Mouse (Mus musculus) cerebral cortex, adult 2 months (tissue): ENCODE results near the gene Frmpd2.

ENCODE experiments used
- WGBS: fragments of 180-500 bp; shearing (Covaris S2); methylation state at CpG from one replicate; pipeline ENCODE4 v1.1.7; 2018; 5-methylcytosine and 5-hydroxymethylcytosine counted together

Gene Frmpd2

DNA sequence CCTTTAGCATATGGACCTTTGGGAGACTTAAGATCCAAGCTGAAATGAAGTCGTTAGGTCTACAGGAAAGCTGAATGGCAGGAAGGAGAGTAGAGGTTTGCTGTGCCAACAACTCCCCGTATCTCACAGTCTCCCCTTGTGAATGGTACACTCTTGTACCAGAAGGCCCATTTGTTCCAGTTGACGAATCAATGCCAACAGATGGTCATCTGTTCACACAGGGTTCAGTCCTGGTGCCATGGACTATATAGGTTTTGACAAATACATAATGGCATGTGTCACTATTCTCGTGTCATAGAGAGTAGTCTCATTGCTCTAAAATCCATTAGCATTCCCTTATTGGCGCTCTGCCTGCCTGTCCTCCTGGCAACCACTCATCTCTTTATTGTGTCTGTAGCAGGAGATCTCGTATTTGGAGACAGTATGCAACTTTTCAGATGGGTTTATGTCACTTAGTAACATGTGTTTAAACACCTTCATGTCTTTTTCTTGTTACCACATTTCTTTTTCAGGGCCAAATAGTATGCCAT is 43.3 kb downstream of the Frmpd2 start:
- 64% methylated on average over 6 of the region's 6 CpGs for WGBS

DNA sequence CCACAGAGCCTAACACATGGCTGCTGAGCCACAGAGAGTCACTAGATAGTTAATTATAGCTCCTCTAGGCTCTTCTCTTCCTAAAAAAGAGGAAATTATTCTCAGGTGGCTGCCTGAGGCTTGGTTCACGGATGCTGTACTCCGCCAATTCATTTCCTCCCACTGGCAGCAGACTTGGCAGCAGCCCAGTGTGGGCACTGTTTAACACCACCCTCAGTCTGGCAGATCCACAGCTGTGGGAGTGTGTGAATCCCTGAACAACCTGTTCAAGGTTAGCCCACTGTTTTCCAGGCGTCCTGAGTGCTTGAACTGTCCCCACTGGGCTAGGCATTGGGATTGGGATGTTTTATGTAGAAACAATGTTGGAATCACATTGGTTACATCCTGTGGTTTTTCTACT is 50.0 kb downstream of the Frmpd2 start:
- WGBS = 16% methylated on average over 3 of the region's 3 CpGs

DNA sequence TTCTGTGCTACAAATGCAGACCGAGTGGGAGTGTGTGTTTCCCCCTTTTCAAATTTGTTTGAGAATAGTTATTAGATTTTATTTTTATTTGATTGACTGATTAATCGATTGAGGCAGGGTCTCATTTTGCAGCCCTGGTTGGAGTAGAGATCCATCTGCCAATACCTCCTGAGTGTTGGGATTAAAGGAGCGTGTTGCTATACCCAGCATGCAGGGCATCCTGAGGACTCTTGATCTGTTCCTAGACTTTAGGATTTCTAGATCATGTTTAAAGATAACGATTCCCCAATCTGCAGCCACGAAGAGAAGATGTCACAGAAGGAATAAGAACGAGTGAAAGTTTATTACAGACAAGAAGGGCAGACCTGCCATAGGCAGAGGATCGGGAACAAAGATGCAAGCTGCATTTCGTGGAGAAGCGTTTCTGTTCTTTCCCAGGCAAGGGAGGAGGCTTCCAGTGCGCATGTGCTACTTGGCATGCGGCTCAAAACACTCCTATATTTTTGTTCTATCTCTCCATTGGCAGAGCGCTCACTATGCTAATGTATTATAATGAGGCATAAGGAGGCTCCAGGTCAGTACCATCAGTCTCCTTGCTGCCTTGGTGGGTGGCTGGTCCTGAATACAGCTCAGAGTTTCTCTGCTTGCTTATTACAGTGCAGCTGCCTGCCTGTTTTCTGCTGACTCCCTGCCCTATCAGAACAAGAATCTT is 53.9 kb downstream of the Frmpd2 start:
- WGBS = 24% methylated on average over 12 of the region's 12 CpGs

DNA sequence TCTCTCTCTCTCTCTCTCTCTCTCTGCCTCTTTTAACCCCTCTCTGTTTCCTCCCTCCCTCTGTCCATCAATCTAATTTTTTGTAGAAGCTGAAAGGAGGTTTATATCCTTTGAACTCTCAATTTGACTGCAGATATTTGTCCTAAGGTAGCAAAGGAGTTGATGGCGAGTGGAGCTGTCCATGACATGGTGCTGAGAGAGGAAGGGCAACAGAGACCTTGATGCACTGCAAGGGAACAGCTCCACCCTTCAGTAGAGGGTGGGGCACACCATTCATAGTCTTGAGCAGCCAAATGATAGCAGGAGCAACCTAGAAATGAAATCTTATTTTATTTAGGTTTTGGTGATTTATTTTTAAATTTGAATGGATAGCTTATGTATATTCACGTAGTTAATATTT is 55.1 kb downstream of the Frmpd2 start:
- 78% methylated on average over 2 of the region's 2 CpGs for WGBS

DNA sequence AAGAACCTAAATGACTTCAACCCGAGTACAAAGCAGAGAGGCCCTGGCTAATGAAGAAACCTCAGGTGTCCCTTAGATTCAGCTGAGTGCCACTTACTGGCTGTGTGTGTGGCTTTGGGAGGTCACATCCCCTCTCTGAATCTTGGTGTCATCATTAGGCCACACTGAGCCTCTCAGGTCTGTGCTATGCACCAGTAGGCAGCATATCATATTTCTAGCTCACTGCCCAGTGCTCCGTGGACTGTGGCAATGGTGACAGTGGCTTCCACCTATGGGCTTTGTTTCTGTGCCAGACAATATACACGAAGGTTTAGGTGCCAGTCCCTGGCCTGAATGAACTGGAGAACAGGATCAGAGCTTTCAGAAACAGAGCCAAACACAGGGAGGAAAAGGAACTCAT is 56.4 kb downstream of the Frmpd2 start:
- 69% methylated on average over 3 of the region's 3 CpGs for WGBS

DNA sequence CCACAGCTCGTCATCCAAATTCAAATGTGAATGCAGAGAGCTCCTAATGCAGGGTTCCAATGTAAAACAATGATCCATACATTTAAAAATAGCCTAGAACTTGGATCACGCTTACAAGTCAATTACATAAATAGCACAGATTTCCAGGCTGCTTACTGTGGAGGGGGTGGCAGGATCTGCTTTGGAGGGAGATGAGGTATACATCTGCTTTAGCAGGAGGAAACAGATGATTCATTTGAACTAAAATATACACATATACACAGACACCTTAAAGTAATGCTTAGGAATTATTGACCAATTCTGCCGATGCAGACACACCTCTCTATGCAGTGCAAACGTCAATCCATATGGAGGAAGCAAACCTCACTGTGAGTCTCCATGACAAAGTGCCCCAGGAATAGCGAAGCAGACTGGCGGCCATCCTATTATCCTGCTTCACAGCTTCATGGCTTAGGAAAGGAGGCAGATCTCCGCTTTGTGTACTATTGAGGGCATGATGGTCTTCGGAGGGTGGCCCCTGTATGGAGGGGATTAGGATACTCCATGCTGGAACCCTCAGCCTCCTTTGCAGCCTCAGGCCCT is 59.9 kb downstream of the Frmpd2 start:
- 47% methylated on average over 8 of the region's 8 CpGs for WGBS

DNA sequence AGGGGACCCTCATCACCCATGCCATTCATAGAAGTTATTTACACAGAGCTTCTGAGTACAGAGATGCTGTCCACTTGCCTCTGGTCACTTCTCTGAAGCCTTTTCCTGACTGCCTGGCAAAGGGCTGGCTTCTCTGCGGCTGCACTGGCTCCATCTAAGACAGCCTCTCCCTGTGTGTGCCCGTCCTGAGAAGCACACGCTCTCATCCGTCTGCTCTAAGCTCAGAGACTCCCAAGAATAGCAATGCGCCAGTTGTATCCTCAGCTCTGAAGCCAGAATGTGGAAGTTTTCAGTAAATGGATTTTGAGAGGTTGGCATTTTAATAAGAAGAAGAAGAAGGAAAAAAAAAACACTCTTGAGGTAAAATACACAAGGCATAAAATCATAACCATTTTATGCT is 61.3 kb downstream of the Frmpd2 start:
- 33% methylated on average over 5 of the region's 5 CpGs for WGBS

DNA sequence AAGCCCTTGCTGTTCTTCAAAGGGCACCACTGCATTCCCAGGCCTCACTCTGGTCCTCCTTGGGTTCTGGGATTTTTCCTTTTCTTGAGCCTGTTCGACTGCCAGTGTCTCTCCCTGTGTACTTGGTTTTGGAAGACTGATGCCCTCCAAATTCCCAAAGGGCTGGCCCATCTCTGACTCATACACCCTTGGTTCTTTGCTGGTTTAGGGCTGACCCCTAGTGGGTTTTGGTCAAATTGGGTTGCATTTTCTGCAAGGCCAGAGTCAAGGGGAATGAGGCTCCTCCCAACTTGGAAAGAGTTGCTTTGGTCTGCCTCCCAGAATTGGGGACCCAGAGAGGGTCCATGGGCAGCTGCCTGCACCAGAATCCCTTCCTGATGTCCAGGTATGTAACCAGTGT is 62.0 kb downstream of the Frmpd2 start:
- whole genome bisulfite sequencing = 50% methylated on average over 1 of the region's 1 CpGs

DNA sequence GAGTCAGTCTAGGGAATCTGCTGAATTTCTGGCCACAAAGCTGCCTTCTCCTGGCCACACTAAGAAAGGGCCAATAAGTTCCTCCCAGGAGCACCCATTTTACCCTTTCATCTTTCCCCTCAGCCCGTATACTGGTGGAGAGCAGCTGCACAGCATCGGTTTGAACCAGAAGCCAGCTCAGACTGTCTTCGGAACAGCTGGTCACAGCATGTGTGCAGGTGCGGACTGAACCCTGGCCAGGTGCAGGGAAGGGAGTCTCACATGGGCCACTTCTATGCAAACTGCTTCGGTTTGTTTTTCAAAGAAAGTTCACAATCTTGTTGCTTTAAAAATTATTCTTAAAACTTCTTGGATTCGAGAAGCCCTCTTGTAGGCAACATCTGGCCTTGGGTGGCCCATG is 63.8 kb downstream of the Frmpd2 start:
- WGBS = 90% methylated on average over 6 of the region's 6 CpGs

DNA sequence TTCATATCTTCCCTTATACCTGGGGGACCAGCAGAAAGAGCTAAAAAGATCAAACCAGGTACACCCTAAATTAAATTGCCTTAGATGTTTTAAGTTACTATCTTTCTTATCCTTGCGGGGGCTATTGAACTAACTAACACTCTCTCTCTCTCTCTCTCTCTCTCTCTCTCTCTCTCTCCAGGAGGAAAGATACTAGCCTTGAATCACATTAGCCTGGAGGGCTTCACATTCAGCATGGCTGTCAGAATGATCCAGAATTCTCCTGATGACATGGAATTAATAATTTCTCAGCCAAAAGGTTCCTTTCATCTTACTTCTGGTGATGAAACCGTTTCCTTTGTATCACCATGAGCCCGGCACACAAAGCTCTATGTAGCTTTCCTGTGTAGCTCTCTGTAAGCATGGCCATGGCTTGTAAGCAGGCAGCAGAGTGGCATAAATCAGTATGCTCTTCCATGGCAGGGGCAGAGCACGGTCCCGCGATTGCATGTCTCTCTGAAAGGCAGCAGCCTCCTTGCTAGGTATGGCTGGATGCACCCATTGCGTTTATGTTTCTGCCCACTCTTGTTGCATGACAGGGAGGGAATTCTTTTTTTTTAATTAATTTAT is 68.2 kb downstream of the Frmpd2 start:
- WGBS = 80% methylated on average over 7 of the region's 7 CpGs

DNA sequence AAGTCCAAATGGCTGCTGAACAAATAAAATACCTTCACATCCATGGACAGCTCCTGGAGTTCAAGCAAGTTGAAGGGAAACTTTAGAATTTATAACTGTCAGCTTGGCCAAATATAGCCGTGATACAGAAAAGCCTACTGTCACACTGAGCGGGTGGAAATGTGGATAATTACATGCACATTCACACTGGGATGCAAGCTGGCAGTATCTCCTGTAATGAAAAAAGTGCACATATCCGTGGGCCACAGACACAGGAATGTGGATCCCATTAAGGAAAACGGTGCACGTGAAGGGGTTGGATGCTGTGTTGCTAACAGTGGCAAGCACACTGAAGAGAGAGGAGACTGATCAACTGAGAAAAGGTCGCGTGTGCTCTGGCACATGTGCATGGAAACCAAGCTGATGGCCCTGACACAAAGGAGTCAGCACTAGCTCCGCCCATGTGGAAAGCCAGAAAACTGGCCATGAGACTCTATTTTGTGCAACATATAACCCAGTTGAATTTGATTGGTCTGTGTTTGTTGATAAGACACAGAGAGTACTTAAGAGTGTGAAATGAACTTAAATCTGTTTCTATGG is 74.2 kb downstream of the Frmpd2 start:
- 47% methylated on average over 8 of the region's 8 CpGs for WGBS

DNA sequence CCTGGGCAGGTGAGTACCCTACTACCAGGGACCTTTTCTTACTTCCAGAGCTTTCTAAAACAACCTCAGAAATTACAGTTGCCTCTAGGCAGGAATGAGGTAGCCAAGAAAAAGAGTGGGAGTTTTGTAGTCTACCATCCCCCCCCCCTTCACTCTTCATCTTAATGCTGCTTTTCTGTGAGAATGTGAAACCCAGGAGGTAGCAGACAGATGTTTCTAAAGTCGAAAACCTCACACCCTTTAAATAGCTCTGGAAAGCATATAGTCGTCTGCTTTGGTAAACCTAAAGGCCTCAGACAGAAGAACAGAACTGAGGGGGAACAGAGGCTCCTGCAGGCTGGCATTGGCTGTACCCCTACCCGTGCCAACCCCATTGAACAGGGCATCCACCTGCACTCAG is 77.2 kb downstream of the Frmpd2 start:
- WGBS = 40% methylated on average over 3 of the region's 3 CpGs

DNA sequence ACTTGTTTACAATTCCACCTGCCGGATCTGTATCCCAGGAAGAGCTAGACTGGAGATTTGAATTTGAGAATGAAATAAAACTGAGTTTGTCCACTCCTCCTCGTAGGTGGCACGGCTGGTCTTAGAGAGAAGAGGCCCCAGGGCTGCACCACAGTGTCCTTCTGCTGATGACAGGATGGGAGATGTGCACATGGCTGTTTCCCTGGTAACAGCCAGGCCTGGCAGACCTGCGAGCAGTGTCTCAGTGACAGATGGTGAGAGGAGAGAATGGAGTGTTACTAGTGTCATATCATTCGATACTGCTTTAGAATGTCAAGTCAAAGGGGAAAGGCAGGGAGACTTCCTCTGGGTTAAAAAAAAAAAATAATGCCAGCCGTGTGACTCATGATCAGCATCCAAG is 78.4 kb downstream of the Frmpd2 start:
- WGBS = 45% methylated on average over 6 of the region's 6 CpGs

DNA sequence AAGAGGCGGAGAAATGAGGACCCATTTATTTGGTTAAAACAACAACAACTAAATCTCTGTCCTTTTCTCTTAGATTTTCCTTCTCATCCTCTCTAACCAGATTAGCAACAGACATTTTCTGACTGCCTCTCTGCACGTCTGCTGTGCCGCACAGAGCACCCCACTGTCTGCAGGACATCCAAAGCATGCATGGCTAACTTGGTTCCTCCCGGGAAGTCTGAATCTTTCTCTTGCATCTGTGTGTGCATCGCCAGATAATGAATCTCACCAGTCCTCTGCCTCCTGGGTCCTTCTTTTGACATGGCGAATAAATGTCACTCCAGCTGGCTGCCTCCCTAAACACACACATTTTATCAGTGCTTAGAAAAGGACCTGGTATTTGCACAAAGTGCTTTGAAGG is 99.2 kb downstream of the Frmpd2 start:
- 61% methylated on average over 6 of the region's 6 CpGs for WGBS

DNA sequence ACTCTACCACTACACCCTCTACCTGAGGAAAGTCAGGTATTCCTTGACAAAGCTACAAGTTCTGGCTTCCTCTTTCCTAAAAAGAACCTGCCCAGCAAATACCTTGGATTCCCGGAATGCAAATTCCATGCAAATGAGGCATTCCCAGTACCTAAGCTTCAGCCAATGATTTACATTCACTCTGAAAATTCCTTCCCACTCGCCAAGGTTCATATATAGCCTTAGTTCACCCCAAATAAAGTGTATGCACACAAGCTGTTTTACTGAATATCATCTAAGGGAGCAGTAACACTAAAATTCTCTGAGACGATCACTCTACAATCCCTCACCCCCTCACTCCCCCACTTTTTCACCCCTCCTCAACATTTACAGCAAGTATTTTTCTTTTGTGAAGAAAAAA is 102.1 kb downstream of the Frmpd2 start:
- WGBS = 38% methylated on average over 3 of the region's 3 CpGs

DNA sequence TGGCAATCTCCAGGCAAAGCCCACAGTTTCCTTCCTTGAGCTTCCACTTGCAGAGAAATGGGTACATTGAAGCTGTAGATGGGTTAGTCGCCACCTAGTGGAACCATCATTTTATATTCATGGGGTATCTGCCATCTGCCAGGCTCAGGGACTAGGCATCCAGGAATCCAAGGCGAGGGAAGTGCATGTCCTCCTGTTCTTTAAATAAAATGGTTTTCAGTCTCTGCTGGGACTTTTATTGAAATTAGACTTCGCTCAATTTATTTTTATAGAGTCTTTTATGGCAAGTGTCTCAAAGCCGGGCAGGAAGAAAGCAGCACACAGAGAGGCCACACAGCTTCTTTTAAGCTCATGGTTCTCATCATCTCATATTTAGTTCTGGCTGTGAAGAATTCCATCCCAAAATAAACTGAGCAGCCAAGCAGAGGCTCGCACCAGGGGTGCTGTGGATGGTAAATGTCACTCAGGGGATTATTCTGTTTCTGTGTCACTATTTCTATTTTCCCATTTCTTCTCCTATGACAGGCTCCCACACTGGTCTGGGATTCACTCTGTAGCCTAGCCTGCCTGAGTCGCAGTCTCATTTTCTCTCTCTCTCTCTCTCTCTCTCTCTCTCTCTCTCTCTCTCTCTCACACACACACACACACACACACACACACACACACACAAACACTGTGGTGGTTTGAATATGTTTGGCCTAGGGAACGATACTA is 108.4 kb downstream of the Frmpd2 start:
- WGBS = 31% methylated on average over 7 of the region's 7 CpGs

DNA sequence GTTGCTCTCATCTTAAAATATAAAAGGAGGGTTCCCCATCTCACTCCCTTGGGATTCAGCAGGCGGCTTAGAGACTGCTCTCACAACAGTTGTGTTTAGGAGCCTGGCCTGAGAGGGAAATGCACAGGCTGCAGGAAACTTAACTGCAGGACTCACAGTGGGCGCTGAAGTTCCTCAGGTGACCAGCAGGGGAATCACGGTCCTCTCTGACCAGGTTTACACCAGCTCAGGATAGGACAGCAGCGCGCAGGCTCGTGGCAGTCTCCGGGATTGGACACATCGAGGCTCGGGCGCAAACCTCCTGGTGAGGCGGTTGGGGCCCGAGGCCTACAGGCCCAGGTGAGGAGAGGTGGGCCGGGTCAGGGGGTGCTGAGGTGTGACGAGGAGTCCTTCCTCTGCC is 117.5 kb downstream of the Frmpd2 start, which contains the start of gene Ptpn20:
TSS of gene Ptpn20 (plus strand) at position 257 of the 400 bp plus-strand sequence.
- 69% methylated on average over 14 of the region's 14 CpGs for WGBS

DNA sequence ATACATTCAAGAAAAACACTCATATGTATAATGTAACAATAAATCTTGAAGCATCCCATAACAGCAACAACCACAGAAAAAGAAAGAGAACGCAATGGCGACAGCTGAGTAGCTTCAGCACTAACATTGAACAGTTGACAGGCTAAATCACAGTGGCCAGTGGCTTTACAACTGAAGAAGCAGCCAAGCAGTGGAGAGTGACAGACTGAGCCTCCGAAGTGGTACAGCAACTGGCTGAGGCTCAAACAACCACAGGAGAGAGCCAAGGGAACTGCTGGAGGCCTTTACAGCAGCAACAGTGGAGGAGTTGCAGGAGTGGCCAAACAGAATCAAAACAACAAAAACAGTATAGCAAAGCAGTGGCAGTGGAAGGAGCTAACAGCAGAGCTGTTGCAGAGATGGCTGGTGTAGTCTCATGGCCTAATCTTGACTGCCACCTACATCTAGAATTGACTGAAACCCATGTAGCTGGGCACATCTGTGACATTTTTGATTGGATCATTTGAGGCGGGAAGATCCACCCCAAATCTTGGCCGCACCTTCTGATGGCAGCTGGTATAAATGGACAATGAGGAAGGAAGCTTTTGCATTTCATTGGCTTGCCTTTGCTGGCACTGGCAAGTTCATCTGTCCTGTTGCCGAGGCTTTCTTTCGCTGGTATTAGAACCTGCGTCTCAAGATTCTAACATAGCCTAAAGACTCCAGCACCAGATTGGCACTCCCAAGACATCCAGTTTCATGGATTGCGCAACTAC is 127.1 kb downstream of the Frmpd2 start:
- WGBS = 86% methylated on average over 9 of the region's 9 CpGs

DNA sequence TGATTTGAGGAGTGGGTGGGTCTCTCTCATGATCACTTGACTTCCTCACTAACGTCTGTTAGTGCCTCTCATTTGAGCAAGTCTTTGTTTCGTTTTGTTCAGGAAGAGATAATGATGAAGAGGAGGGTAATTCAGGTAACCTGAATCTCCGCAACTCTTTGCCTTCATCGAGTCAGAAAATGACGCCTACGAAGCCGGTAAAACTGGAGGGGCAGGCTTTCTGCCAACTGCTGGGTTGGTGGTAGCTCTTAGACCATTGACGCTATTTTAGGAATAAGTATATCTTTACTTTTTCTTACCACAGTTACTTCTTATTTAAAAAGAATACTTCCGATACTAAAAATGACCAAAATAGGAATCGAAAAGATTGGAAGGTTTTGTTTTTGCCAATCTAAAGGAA is 135.9 kb downstream of the Frmpd2 start:
- WGBS = 52% methylated on average over 10 of the region's 10 CpGs
